Mouse (Mus musculus) intestine, postnatal 0 days (tissue): ENCODE data around the gene Celf3. TPM values are rescaled to one million over a fixed set of nuclear protein-coding genes. Genes with fewer than 3 reads are reported as not detected.

Source experiments
- ATAC-seq: fragments of 200-750 bp; cut with Nextera tagmentation; 2 replicates; pipeline ENCODE4 v1.8.0; 2017; ENCODE audit warnings: mild to moderate bottlenecking, moderate TSS enrichment, moderate library complexity
- H3K27ac ChIP-seq: fragments of 300-500 bp; sonication (generic); 2 replicates; pipeline ENCODE4 v1.5.1; 2014; ENCODE audit warnings: mild to moderate bottlenecking, low read depth, low read length, moderate library complexity
- H3K27me3 ChIP-seq: fragments of 300-500 bp; sonication (generic); replicated peaks from 2 replicates; pipeline ENCODE4 v1.6.1; 2014; ENCODE audit warnings: low read length, mixed read lengths; ENCODE audit not compliant: control insufficient read depth, insufficient read depth
- H3K36me3 ChIP-seq: fragments of 300-500 bp; sonication (generic); 2 replicates; pipeline ENCODE4 v1.6.1; 2014; ENCODE audit warnings: mild to moderate bottlenecking, moderate library complexity; ENCODE audit not compliant: control insufficient read depth, insufficient read depth
- H3K4me1 ChIP-seq: fragments of 300-500 bp; sonication (generic); replicated peaks from 2 replicates; pipeline ENCODE4 v1.6.1; 2014; ENCODE audit warnings: antibody characterized with exemption, low read length, mixed read lengths; ENCODE audit not compliant: control insufficient read depth, insufficient read depth
- H3K4me2 ChIP-seq: fragments of 300-500 bp; sonication (generic); replicated peaks from 2 replicates; pipeline ENCODE4 v1.6.1; 2014; ENCODE audit warnings: low read depth, mild to moderate bottlenecking, moderate library complexity
- H3K4me3 ChIP-seq: fragments of 300-500 bp; sonication (generic); 2 replicates; pipeline ENCODE4 v1.5.1; 2014; ENCODE audit warnings: low read depth, low read length
- H3K9ac ChIP-seq: fragments of 300-500 bp; sonication (generic); 2 replicates; pipeline ENCODE4 v1.6.1; 2014; ENCODE audit warnings: mild to moderate bottlenecking, low read depth, low read length
- H3K9me3 ChIP-seq: fragments of 300-500 bp; sonication (generic); 2 replicates; pipeline ENCODE4 v1.6.1; 2016; ENCODE audit warnings: mixed run types; ENCODE audit not compliant: control insufficient read depth
- CTCF ChIP-seq: sonication (generic); IDR thresholded peaks from 2 replicates; pipeline ENCODE4 v1.5.1; 2016; ENCODE audit warnings: low read depth, mild to moderate bottlenecking, control low read depth, antibody characterized with exemption, moderate library complexity
- WGBS: fragments of 180-500 bp; shearing (Covaris S2); extraction: QIAGEN DNeasy Blood & Tissue Kit; methylation state at CpG from one replicate; pipeline ENCODE4 v1.1.7; 2014; 5-methylcytosine and 5-hydroxymethylcytosine counted together
- polyA plus RNA-seq: library from polyadenylated mRNA; unstranded; fragments of >200 nt; fragmentation: Nextera tagmentation; extraction: Ambion mirVana; gene quantifications from 2 replicates; pipeline ENCODE4 v1.2.1, GENCODE M21; 2015

Gene Celf3
- polyA plus RNA-seq, 1 experiment from 2014 or later: 12.2 TPM

GRCm38 (mm10) chr3:94443597-94443964, 34.5 kb upstream of the Celf3 start, which contains the start of gene Oaz3:
Gene Oaz3, minus strand, starts transcription at chr3:94443915.
- ATAC-seq: peak; percentile 70; the same call in 1 of the 2 replicates
- Histone ChIP-seq H3K27me3 (no peaks in the 10 kb centered on the region), H3K36me3 (peaks cover 26% of the 10 kb centered on the region), H3K27ac (peak within 1 kb of the TSS; percentile 57), H3K4me3 (peak within 1 kb of the TSS; percentile 68), H3K4me2 (peak within 1 kb of the TSS; percentile 89), H3K9me3 (no peaks in the 10 kb centered on the region), H3K9ac (peak within 1 kb of the TSS; percentile 77), H3K4me1 (no peaks in the 10 kb centered on the region)
- WGBS: 0% methylated on average over 24 of the region's 24 CpGs
- TF ChIP-seq CTCF: no peak

GRCm38 (mm10) chr3:94449377-94449776, 28.7 kb upstream of the Celf3 start:
- no peak overlapping the region for H3K4me2 ChIP-seq
- ATAC-seq: 0 out of 2 replicates have a peak, but pooled peaks have one; percentile 41
- peaks cover 31% of the 10 kb centered on the region for H3K36me3 ChIP-seq
- no peak overlapping the region for H3K9ac ChIP-seq
- H3K27ac ChIP-seq: no peak overlapping the region
- no peak overlapping the region for H3K4me3 ChIP-seq
- no peaks in the 10 kb centered on the region for H3K9me3 ChIP-seq
- TF ChIP-seq CTCF: no peak
- no peaks in the 10 kb centered on the region for H3K4me1 ChIP-seq
- WGBS: 80% methylated on average over 2 of the region's 2 CpGs
- no peaks in the 10 kb centered on the region for H3K27me3 ChIP-seq

- Histone ChIP-seq H3K27ac (no peak overlapping the region), H3K4me1 (no peaks in the 10 kb centered on the region), H3K27me3 (no peaks in the 10 kb centered on the region), H3K9me3 (no peaks in the 10 kb centered on the region), H3K9ac (no peak overlapping the region), H3K4me2 (peak overlapping the region; percentile 31), H3K36me3 (no peaks in the 10 kb centered on the region), H3K4me3 (no peak overlapping the region)
- WGBS: 2% methylated on average over 12 of the region's 12 CpGs
- TF ChIP-seq CTCF: peak; percentile 93
- peak; percentile 59 for ATAC-seq
Measured at GRCm38 (mm10) chr3:94456529-94457000, 21.5 kb upstream of the Celf3 start.

- Histone ChIP-seq H3K4me1 (no peaks in the 10 kb centered on the region), H3K27ac (no peak overlapping the region), H3K4me3 (no peak overlapping the region), H3K4me2 (no peak overlapping the region), H3K9me3 (no peaks in the 10 kb centered on the region), H3K9ac (no peak overlapping the region), H3K27me3 (no peaks in the 10 kb centered on the region), H3K36me3 (no peaks in the 10 kb centered on the region)
- WGBS: 80% methylated on average over 3 of the region's 3 CpGs
- TF ChIP-seq CTCF: no peak
- no peak for ATAC-seq
Measured at GRCm38 (mm10) chr3:94457055-94457454, 21.0 kb upstream of the Celf3 start.

GRCm38 (mm10) chr3:94459834-94460233, 18.3 kb upstream of the Celf3 start:
- Histone ChIP-seq H3K27ac (no peak overlapping the region), H3K36me3 (no peaks in the 10 kb centered on the region), H3K4me1 (no peaks in the 10 kb centered on the region), H3K9me3 (no peaks in the 10 kb centered on the region), H3K9ac (no peak overlapping the region), H3K4me3 (no peak overlapping the region), H3K27me3 (no peaks in the 10 kb centered on the region), H3K4me2 (no peak overlapping the region)
- ATAC-seq: no peak
- 88% methylated on average over 2 of the region's 2 CpGs for WGBS
- TF ChIP-seq CTCF: no peak

GRCm38 (mm10) chr3:94463926-94464578, 14.0 kb upstream of the Celf3 start:
- Histone ChIP-seq H3K4me3 (no peak overlapping the region), H3K4me2 (no peak overlapping the region), H3K27ac (no peak overlapping the region), H3K36me3 (no peaks in the 10 kb centered on the region), H3K27me3 (no peaks in the 10 kb centered on the region), H3K4me1 (no peaks in the 10 kb centered on the region), H3K9ac (no peak overlapping the region), H3K9me3 (no peaks in the 10 kb centered on the region)
- ATAC-seq: no peak
- TF ChIP-seq CTCF: no peak
- WGBS: 59% methylated on average over 11 of the region's 11 CpGs
